ENCODE assay signal across 8 mouse cellular contexts in the genomic region with DNA sequence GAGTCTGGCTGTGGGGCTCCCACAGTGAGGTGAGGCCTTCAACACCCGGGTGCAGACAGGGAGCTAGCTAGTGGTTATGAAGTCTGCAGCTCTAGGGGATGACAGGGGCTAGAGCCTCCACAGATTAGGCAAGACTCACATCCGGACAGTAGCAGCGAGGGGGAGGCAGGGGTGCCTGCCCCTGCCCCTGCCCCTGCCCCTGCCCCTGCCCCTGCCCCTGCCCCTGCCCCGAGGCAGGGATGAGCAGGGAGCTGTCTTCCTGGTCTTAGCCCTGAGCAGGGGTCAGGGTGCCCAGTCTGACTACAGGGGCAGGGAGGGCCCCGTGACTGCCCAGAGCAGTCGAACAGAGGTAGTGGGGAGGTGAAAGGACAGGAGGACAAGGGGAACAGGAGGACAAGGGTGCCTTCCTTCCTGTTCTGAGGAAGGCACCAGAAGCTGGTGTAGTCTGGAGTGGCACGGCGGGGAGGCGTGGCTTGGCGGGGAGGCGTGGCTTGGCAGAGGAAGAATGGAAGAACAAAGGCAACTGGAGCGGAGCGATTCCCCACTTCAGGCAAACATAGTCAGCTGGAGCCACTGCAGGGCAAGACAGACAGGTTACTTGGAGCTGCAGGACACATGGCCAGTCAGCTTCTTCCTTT. TPM values are rescaled to one million over a fixed set of nuclear protein-coding genes. Genes with fewer than 3 reads are reported as not detected.
DNase-seq lines count a peak whose midpoint lies in the region; ATAC-seq and TF ChIP-seq lines count a peak whose summit lies in the region.

No protein-coding gene starts in this region.

- 0 out of 2 replicates have a peak, but pooled peaks cover 2% of the 10 kb centered on the region for H3K36me3 ChIP-seq in lung, embryonic 14.5 days (ENCODE audit: insufficient read depth)
- no peaks in the 10 kb centered on the region for H3K36me3 ChIP-seq in neural tube, embryonic 14.5 days (ENCODE audit: control insufficient read depth, insufficient read depth, low read length)

- no peak overlapping the region for H3K27ac ChIP-seq in layer of hippocampus, adult 2 months
- peak overlapping the region; percentile 44 for H3K27ac ChIP-seq in lung, embryonic 14.5 days (ENCODE audit: low read depth)
- peak overlapping the region; percentile 74 for H3K27ac ChIP-seq in neural tube, embryonic 14.5 days (ENCODE audit: low read depth, low read length)

- 0 out of 2 replicates have a peak, but pooled peaks have one; percentile 23 for ATAC-seq in erythroblast, adult 5-6 weeks (replicated peaks; ENCODE audit: low FRiP score, poor library complexity, severe bottlenecking)
- peak; percentile 57 to 75 for ATAC-seq in hematopoietic stem cell, adult 5-6 weeks (replicated peaks in 1 of 2; ENCODE audit: insufficient read depth in 1 of 2, low FRiP score in 2 of 2, low TSS enrichment in 1 of 2, low read depth in 1 of 2, poor library complexity in 2 of 2, severe bottlenecking in 2 of 2)
- ATAC-seq in lung, embryonic 14.5 days (ENCODE audit: insufficient read depth), result peak; percentile 73
- ATAC-seq in neural tube, embryonic 14.5 days (ENCODE audit: low read depth), result peak; percentile 86

- no peaks in the 10 kb centered on the region for H3K27me3 ChIP-seq in lung, embryonic 14.5 days (ENCODE audit: insufficient read depth, low read length)
- no peaks in the 10 kb centered on the region for H3K27me3 ChIP-seq in neural tube, embryonic 14.5 days (ENCODE audit: control insufficient read depth, insufficient read depth, low read length)

- DNase-seq in left cerebral cortex, adult 11 months (ENCODE audit: low spot score), result peak; percentile 26
- DNase-seq in left cerebral cortex, adult 8-10 months (ENCODE audit: low spot score in 2 of 2), result no peak
- peak; percentile 34 to 35 for DNase-seq in layer of hippocampus, adult 2 months (ENCODE audit: low spot score in 2 of 2)
- peak; percentile 85 for DNase-seq in lung, embryonic 14.5 days
- peak; percentile 73 to 77 for DNase-seq in thymus, adult 18-20 months

- H3K4me3 ChIP-seq in layer of hippocampus, adult 2 months, result no peak overlapping the region
- H3K4me3 ChIP-seq in lung, embryonic 14.5 days (ENCODE audit: low read depth, low read length), result peak overlapping the region; percentile 12
- no peak overlapping the region for H3K4me3 ChIP-seq in neural tube, embryonic 14.5 days (ENCODE audit: low read depth, low read length)

- 2% methylated on average over 13 of the region's 13 CpGs for WGBS in lung, embryonic 14.5 days
- 10% methylated on average over 13 of the region's 13 CpGs for WGBS in neural tube, embryonic 14.5 days

- TF ChIP-seq CTCF in layer of hippocampus, adult 2 months (conservative IDR thresholded peaks at IDR 0.05), result no peak
- TF ChIP-seq CTCF in lung, embryonic 14.5 days (IDR thresholded peaks at IDR 0.05; ENCODE audit: low read depth), result no peak

- H3K9ac ChIP-seq in lung, embryonic 14.5 days, result peak overlapping the region; percentile 47
- peak overlapping the region; percentile 47; the same call in 1 of the 2 replicates for H3K9ac ChIP-seq in neural tube, embryonic 14.5 days (replicated peaks; ENCODE audit: low read depth, low read length)

- peaks cover 9% of the 10 kb centered on the region for H3K4me1 ChIP-seq in lung, embryonic 14.5 days (ENCODE audit: insufficient read depth)
- H3K4me1 ChIP-seq in neural tube, embryonic 14.5 days (ENCODE audit: control insufficient read depth, insufficient read depth, low read length), result peaks cover 6% of the 10 kb centered on the region; the same call in 1 of the 2 replicates

- H3K9me3 ChIP-seq in lung, embryonic 14.5 days (ENCODE audit: low read depth, low read length), result no peaks in the 10 kb centered on the region
- no peaks in the 10 kb centered on the region for H3K9me3 ChIP-seq in neural tube, embryonic 14.5 days (ENCODE audit: control insufficient read depth, low read length)

- peak overlapping the region; percentile 51 for H3K4me2 ChIP-seq in lung, embryonic 14.5 days
- peak overlapping the region; percentile 6; the same call in 1 of the 2 replicates for H3K4me2 ChIP-seq in neural tube, embryonic 14.5 days (ENCODE audit: low read depth, low read length)

RNA-seq across cellular contexts. Expression of a gene that starts 3.0 kb away (rescaled TPM):
- not detected for total RNA-seq in left cerebral cortex, adult 8-10 months (2022)
- total RNA-seq in erythroblast, adult 5-6 weeks (2015; ENCODE audit: low replicate concordance), result not detected in 2 replicates
- total RNA-seq in erythroblast, adult 5-6 weeks (2017; ENCODE audit: low replicate concordance), result not detected in 2 replicates
- not detected in 2 replicates for total RNA-seq in hematopoietic stem cell, adult 5-6 weeks (2017)
- not detected for total RNA-seq in layer of hippocampus, adult 2 months (2021)
- polyA plus RNA-seq in lung, embryonic 14.5 days (2014; fragmentation: Nextera tagmentation; extraction: Ambion mirVana), result not detected in 2 replicates
- polyA plus RNA-seq in neural tube, embryonic 14.5 days (2014; fragmentation: Nextera tagmentation; extraction: Ambion mirVana), result not detected in 2 replicates

RNA-seq across cellular contexts. Expression of a gene that starts 24.9 kb away (rescaled TPM):
- 1 to 10 TPM; 4.4 to 6.6 (median 5.6) TPM for total RNA-seq in left cerebral cortex, adult 8-10 months (2022)
- total RNA-seq in erythroblast, adult 5-6 weeks (2015; ENCODE audit: low replicate concordance), result 24.5 and 44.0 TPM in 2 replicates
- 30.8 and 38.7 TPM in 2 replicates for total RNA-seq in erythroblast, adult 5-6 weeks (2017; ENCODE audit: low replicate concordance)
- 39.6 and 68.5 TPM in 2 replicates for total RNA-seq in hematopoietic stem cell, adult 5-6 weeks (2017)
- 1 to 10 TPM; 6.2 to 6.6 TPM for total RNA-seq in layer of hippocampus, adult 2 months (2021)
- 88.7 and 89.3 TPM in 2 replicates for polyA plus RNA-seq in lung, embryonic 14.5 days (2014; fragmentation: Nextera tagmentation; extraction: Ambion mirVana)
- 18.0 and 21.6 TPM in 2 replicates for polyA plus RNA-seq in neural tube, embryonic 14.5 days (2014; fragmentation: Nextera tagmentation; extraction: Ambion mirVana)

RNA-seq across cellular contexts. Expression of a gene that starts 26.8 kb away (rescaled TPM):
- total RNA-seq in left cerebral cortex, adult 8-10 months (2022), result 10 to 100 TPM; 25.6 to 31.5 (median 28.0) TPM
- 18.1 and 23.8 TPM in 2 replicates for total RNA-seq in erythroblast, adult 5-6 weeks (2015; ENCODE audit: low replicate concordance)
- 34.8 and 43.7 TPM in 2 replicates for total RNA-seq in erythroblast, adult 5-6 weeks (2017; ENCODE audit: low replicate concordance)
- 32.4 and 37.5 TPM in 2 replicates for total RNA-seq in hematopoietic stem cell, adult 5-6 weeks (2017)
- 10 to 100 TPM; 28.2 to 29.9 TPM for total RNA-seq in layer of hippocampus, adult 2 months (2021)
- 9.6 and 11.3 TPM in 2 replicates for polyA plus RNA-seq in lung, embryonic 14.5 days (2014; fragmentation: Nextera tagmentation; extraction: Ambion mirVana)
- 3.4 and 7.0 TPM in 2 replicates for polyA plus RNA-seq in neural tube, embryonic 14.5 days (2014; fragmentation: Nextera tagmentation; extraction: Ambion mirVana)

RNA-seq across cellular contexts. Expression of a gene that starts 57.4 kb away (rescaled TPM):
- 10 to 100 TPM; 35.7 to 40.3 (median 37.6) TPM for total RNA-seq in left cerebral cortex, adult 8-10 months (2022)
- 35.5 and 43.0 TPM in 2 replicates for total RNA-seq in erythroblast, adult 5-6 weeks (2015; ENCODE audit: low replicate concordance)
- total RNA-seq in erythroblast, adult 5-6 weeks (2017; ENCODE audit: low replicate concordance), result 9.9 and 16.0 TPM in 2 replicates
- 7.0 and 9.4 TPM in 2 replicates for total RNA-seq in hematopoietic stem cell, adult 5-6 weeks (2017)
- 10 to 100 TPM; 42.0 to 45.1 TPM for total RNA-seq in layer of hippocampus, adult 2 months (2021)
- 30.0 and 34.3 TPM in 2 replicates for polyA plus RNA-seq in lung, embryonic 14.5 days (2014; fragmentation: Nextera tagmentation; extraction: Ambion mirVana)
- 29.3 and 35.3 TPM in 2 replicates for polyA plus RNA-seq in neural tube, embryonic 14.5 days (2014; fragmentation: Nextera tagmentation; extraction: Ambion mirVana)

Comparison
In these comparisons a context has a peak if more than half of its experiments do, and no peak if none do; other contexts are left out.
1. DNase-seq: peak in left cerebral cortex, adult 11 months (single experiment), layer of hippocampus, adult 2 months (2 of 2), lung, embryonic 14.5 days (single experiment) and thymus, adult 18-20 months (2 of 2); none in left cerebral cortex, adult 8-10 months (0 of 2).
2. ATAC-seq: peak in every context shown above with its lines; median percentile 86 in neural tube, embryonic 14.5 days; 73 in lung, embryonic 14.5 days; 66 in hematopoietic stem cell, adult 5-6 weeks; 23 in erythroblast, adult 5-6 weeks.